Mouse (Mus musculus) C2C12 (cell line): ENCODE measurements around the gene Vmn2r7.
"Not testable (repeated sequence)": the region's sequence is repeated elsewhere in the genome, so short reads cannot be mapped to it uniquely, and the experiment has no call there.

Source experiments
- CEBPB ChIP-seq: IDR thresholded peaks from one replicate; pipeline ENCODE4 v1.6.1; 2011; ENCODE audit warnings: low read depth, mild to moderate bottlenecking, control low read depth, moderate library complexity
- CTCF ChIP-seq: IDR thresholded peaks from one replicate; pipeline ENCODE4 v1.5.1; 2011; ENCODE audit not compliant: control insufficient read depth, insufficient read depth, insufficient read length
- MAX ChIP-seq: IDR thresholded peaks from one replicate; pipeline ENCODE4 v1.6.1; 2011; ENCODE audit warnings: mild to moderate bottlenecking, control low read depth
- USF1 ChIP-seq: IDR thresholded peaks from one replicate; pipeline ENCODE4 v1.6.1; 2011; ENCODE audit warnings: low read depth, mild to moderate bottlenecking, control low read depth, moderate library complexity

GRCm38 (mm10) chr3:64844665-64845064, at the start of gene Vmn2r7:
- not testable (repeated sequence) for TF ChIP-seq CTCF, CEBPB, MAX, USF1
